Mouse (Mus musculus): Measurements from ENCODE around the gene BC030867. TPM values are rescaled to one million over a fixed set of nuclear protein-coding genes. Genes with fewer than 3 reads are reported as not detected.

BC030867 gene
- polyA plus RNA-seq, 1 experiment from 2014 or later = 6.3 TPM

- 43% methylated on average over 9 of the region's 9 CpGs for WGBS
- TF ChIP-seq CTCF (IDR thresholded peaks at IDR 0.05; ENCODE audit: low read depth) = peak; percentile 55
- ATAC-seq (replicated peaks; ENCODE audit: low FRiP score, low read depth) = no peak
- Histone ChIP-seq H3K36me3 (ENCODE audit: insufficient read depth, low read length) (peaks cover 10% of the 10 kb centered on the region; the same call in 1 of the 2 replicates), H3K4me2 (ENCODE audit: low read length) (no peak overlapping the region), H3K9ac (ENCODE audit: low read depth, low read length) (no peak overlapping the region), H3K4me3 (replicated peaks; ENCODE audit: low read depth, low read length) (no peak overlapping the region), H3K27ac (no peak overlapping the region), H3K9me3 (replicated peaks; ENCODE audit: low read length) (no peaks in the 10 kb centered on the region), H3K4me1 (replicated peaks; ENCODE audit: insufficient read depth, low read length) (peaks cover 3% of the 10 kb centered on the region; the same call in 1 of the 2 replicates), H3K27me3 (ENCODE audit: insufficient read depth, low read length) (no peaks in the 10 kb centered on the region)
- DNase-seq (ENCODE audit: low spot score) = peak; percentile 49
Observed at GRCm38 (mm10) chr11:102257514-102257913, 8.8 kb downstream of the BC030867 start.

- Histone ChIP-seq H3K4me3 (replicated peaks; ENCODE audit: low read depth, low read length) (no peak overlapping the region), H3K9me3 (replicated peaks; ENCODE audit: low read length) (no peaks in the 10 kb centered on the region), H3K27ac (no peak overlapping the region), H3K27me3 (ENCODE audit: insufficient read depth, low read length) (no peaks in the 10 kb centered on the region), H3K36me3 (ENCODE audit: insufficient read depth, low read length) (peaks cover 10% of the 10 kb centered on the region; the same call in 1 of the 2 replicates), H3K4me1 (replicated peaks; ENCODE audit: insufficient read depth, low read length) (peaks cover 3% of the 10 kb centered on the region; the same call in 1 of the 2 replicates), H3K9ac (ENCODE audit: low read depth, low read length) (no peak overlapping the region), H3K4me2 (ENCODE audit: low read length) (no peak overlapping the region)
- DNase-seq (ENCODE audit: low spot score) = no peak
- no peak for ATAC-seq (replicated peaks; ENCODE audit: low FRiP score, low read depth)
- 82% methylated on average over 6 of the region's 6 CpGs for WGBS
- TF ChIP-seq CTCF (IDR thresholded peaks at IDR 0.05; ENCODE audit: low read depth) = no peak
Observed at GRCm38 (mm10) chr11:102258095-102258494, 9.4 kb downstream of the BC030867 start.

- Histone ChIP-seq H3K27me3 (ENCODE audit: insufficient read depth, low read length) (no peaks in the 10 kb centered on the region), H3K9me3 (replicated peaks; ENCODE audit: low read length) (no peaks in the 10 kb centered on the region), H3K4me2 (ENCODE audit: low read length) (no peak overlapping the region), H3K9ac (ENCODE audit: low read depth, low read length) (no peak overlapping the region), H3K36me3 (ENCODE audit: insufficient read depth, low read length) (peaks cover 10% of the 10 kb centered on the region; the same call in 1 of the 2 replicates), H3K27ac (no peak overlapping the region), H3K4me1 (replicated peaks; ENCODE audit: insufficient read depth, low read length) (peaks cover 3% of the 10 kb centered on the region; the same call in 1 of the 2 replicates), H3K4me3 (replicated peaks; ENCODE audit: low read depth, low read length) (no peak overlapping the region)
- WGBS = 98% methylated on average over 3 of the region's 3 CpGs
- DNase-seq (ENCODE audit: low spot score) = no peak
- no peak for ATAC-seq (replicated peaks; ENCODE audit: low FRiP score, low read depth)
- TF ChIP-seq CTCF (IDR thresholded peaks at IDR 0.05; ENCODE audit: low read depth) = peak; percentile 31; the same call in 1 of the 2 replicates
Observed at GRCm38 (mm10) chr11:102258521-102258920, 9.8 kb downstream of the BC030867 start.

- no peaks in the 10 kb centered on the region for H3K36me3 ChIP-seq (ENCODE audit: insufficient read depth, low read length)
- DNase-seq (ENCODE audit: low spot score) (no peak), ATAC-seq (replicated peaks; ENCODE audit: low FRiP score, low read depth) (no peak)
- 0 out of 2 replicates have a peak, but pooled peaks cover 2% of the 10 kb centered on the region for H3K4me1 ChIP-seq (replicated peaks; ENCODE audit: insufficient read depth, low read length)
- H3K4me3 ChIP-seq (replicated peaks; ENCODE audit: low read depth, low read length) = no peak overlapping the region
- no peaks in the 10 kb centered on the region for H3K27me3 ChIP-seq (ENCODE audit: insufficient read depth, low read length)
- 86% methylated on average over 7 of the region's 7 CpGs for WGBS
- H3K27ac ChIP-seq = no peak overlapping the region
- TF ChIP-seq CTCF (IDR thresholded peaks at IDR 0.05; ENCODE audit: low read depth) = no peak
- no peak overlapping the region for H3K9ac ChIP-seq (ENCODE audit: low read depth, low read length)
- no peaks in the 10 kb centered on the region for H3K9me3 ChIP-seq (replicated peaks; ENCODE audit: low read length)
- H3K4me2 ChIP-seq (ENCODE audit: low read length) = no peak overlapping the region
Observed at GRCm38 (mm10) chr11:102263211-102263610, 14.5 kb downstream of the BC030867 start.

GRCm38 (mm10) chr11:102265816-102266215 is 17.1 kb downstream of the BC030867 start:
- H3K27ac ChIP-seq = no peak overlapping the region
- 67% methylated on average over 14 of the region's 14 CpGs for whole genome bisulfite sequencing
- no peak for TF ChIP-seq CTCF (IDR thresholded peaks at IDR 0.05; ENCODE audit: low read depth)
- H3K9me3 ChIP-seq (replicated peaks; ENCODE audit: low read length) = no peaks in the 10 kb centered on the region
- no peaks in the 10 kb centered on the region for H3K36me3 ChIP-seq (ENCODE audit: insufficient read depth, low read length)
- H3K27me3 ChIP-seq (ENCODE audit: insufficient read depth, low read length) = no peaks in the 10 kb centered on the region
- no peak for DNase-seq (ENCODE audit: low spot score)
- 0 out of 2 replicates have a peak, but pooled peaks cover 2% of the 10 kb centered on the region for H3K4me1 ChIP-seq (replicated peaks; ENCODE audit: insufficient read depth, low read length)
- H3K9ac ChIP-seq (ENCODE audit: low read depth, low read length) = no peak overlapping the region
- no peak for ATAC-seq (replicated peaks; ENCODE audit: low FRiP score, low read depth)
- no peak overlapping the region for H3K4me2 ChIP-seq (ENCODE audit: low read length)
- no peak overlapping the region for H3K4me3 ChIP-seq (replicated peaks; ENCODE audit: low read depth, low read length)

- no peak for DNase-seq (ENCODE audit: low spot score)
- WGBS = 91% methylated on average over 8 of the region's 8 CpGs
- Histone ChIP-seq H3K4me3 (replicated peaks; ENCODE audit: low read depth, low read length) (no peak overlapping the region), H3K36me3 (ENCODE audit: insufficient read depth, low read length) (no peaks in the 10 kb centered on the region), H3K9me3 (replicated peaks; ENCODE audit: low read length) (no peaks in the 10 kb centered on the region), H3K27ac (no peak overlapping the region), H3K4me2 (ENCODE audit: low read length) (no peak overlapping the region), H3K9ac (ENCODE audit: low read depth, low read length) (no peak overlapping the region), H3K27me3 (ENCODE audit: insufficient read depth, low read length) (no peaks in the 10 kb centered on the region), H3K4me1 (replicated peaks; ENCODE audit: insufficient read depth, low read length) (0 out of 2 replicates have a peak, but pooled peaks cover 2% of the 10 kb centered on the region)
- ATAC-seq (replicated peaks; ENCODE audit: low FRiP score, low read depth) = no peak
- TF ChIP-seq CTCF (IDR thresholded peaks at IDR 0.05; ENCODE audit: low read depth) = no peak
Observed at GRCm38 (mm10) chr11:102266631-102267355, 18.1 kb downstream of the BC030867 start.
